Mouse (Mus musculus) T-helper 17 cell (primary cell): Measurements from ENCODE around the gene Gpr19.

ENCODE experiments used
- in situ Hi-C, 2 experiments: fragments of 300-600 bp; cut with MboI, MseI; formaldehyde crosslinking; loops; 1 replicate in 1 of 2; 2 replicates in 1 of 2; pipeline ENCODE4 v1.15.1; 2025; ENCODE audit warnings: high pct_unique_total_duplicates in 2 of 2

The Gpr19 gene

DNA sequence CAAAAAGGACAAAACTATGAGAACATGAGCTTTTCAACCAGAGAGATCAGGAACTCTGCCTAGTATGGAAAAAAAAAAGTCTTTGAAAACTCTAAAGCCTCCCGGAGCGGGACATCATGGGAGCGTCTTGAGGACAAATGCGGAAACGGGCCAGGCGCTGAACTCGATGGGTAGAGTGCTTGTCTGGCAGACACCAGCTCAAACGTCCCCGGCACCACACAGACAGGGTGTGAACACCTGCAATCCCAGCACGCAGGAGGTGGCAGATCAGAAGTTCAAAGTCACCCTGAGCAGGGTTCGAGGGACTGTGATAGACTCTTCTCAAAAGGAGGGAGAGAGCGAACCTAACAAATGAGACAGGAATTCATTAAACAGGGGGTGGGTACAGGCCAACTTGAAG is 37.0 kb downstream of the Gpr19 start:
- in situ Hi-C loops: no loop called here

- in situ Hi-C loops: no loop called here
These were observed 38.1 kb downstream of the Gpr19 start for GRCm38 (mm10) chr6:134860275-134860674.

GRCm38 (mm10) chr6:134859021-134859420 is 39.4 kb downstream of the Gpr19 start:
- in situ Hi-C loops: no loop called here

DNA sequence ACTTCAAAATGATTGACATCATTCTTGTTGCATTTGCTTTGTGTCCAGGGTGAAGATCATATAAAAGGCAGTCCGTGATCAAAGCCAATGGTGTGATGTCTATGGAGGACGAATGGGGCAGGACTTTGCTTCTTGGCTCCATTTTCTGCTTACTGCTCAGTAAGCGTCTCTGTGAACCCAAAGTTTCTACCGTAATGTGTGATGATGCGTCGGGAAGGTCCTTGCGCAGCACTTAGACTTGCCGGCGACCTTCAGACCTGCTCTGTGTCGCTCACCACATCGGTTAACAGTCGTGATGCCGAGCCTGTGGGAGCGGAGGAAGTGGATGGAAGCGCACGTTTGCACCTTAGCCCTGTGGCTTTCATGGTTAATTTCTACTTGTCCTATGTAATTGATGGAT is 42.5 kb downstream of the Gpr19 start:
- in situ Hi-C loops: no loop called here

DNA sequence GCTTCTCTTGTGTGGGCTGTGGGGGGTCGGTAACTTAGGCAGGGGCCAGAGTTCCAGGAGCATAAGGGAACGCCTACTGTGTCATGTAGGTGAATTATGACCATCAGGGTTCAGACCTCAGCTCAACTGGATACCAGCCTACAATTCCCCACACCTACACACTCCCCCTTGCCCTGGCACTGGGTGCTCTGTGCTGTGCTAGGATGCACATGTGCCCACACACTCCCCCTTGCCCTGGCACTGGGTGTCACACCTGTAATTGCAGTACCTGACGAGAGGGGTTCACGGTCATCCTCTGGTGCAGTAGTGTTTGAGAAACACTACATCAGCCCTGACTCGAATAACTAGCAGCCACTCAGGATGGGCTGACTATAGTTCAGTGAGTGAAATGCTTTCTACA is 43.6 kb downstream of the Gpr19 start:
- in situ Hi-C loops: no loop called here

DNA sequence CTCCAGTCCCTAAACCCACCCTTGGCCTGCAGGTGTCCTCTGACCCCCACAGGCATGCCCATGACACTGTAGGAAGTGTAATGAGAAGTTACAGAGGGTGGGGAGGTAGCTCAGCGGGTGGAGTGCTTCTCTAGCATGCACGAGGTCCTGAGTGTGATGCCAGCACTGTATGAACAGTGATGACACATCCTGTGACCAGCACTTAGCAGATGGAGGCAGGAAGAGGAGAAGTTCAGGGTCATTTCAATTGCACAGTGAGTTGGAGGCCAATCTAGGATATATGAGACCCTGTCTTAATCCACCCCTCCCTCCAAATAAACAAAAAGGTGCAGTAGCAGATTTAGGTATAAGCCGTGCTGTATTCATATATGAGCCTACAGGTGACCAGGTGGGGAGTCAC is 48.4 kb downstream of the Gpr19 start:
- in situ Hi-C loops: no loop called here

DNA sequence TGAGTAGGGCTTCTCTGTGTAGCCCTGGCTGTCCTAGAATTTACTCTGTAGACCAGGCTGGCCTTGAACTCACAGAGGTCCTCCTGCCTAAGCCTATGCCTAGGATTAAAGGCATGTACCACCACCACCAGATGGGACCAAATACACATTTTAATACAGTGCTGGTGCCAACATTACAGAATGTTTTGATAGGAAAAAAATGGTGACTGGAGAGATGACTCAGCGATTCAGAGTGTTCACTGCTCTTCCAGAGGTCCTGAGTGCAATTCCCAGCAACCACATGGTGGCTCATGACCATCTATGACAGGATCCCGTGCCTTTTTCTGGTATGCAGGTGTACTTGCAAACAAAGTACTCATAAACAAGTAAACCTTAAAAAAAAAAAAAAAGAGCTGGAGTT is 48.9 kb downstream of the Gpr19 start:
- in situ Hi-C loops: no loop called here

DNA sequence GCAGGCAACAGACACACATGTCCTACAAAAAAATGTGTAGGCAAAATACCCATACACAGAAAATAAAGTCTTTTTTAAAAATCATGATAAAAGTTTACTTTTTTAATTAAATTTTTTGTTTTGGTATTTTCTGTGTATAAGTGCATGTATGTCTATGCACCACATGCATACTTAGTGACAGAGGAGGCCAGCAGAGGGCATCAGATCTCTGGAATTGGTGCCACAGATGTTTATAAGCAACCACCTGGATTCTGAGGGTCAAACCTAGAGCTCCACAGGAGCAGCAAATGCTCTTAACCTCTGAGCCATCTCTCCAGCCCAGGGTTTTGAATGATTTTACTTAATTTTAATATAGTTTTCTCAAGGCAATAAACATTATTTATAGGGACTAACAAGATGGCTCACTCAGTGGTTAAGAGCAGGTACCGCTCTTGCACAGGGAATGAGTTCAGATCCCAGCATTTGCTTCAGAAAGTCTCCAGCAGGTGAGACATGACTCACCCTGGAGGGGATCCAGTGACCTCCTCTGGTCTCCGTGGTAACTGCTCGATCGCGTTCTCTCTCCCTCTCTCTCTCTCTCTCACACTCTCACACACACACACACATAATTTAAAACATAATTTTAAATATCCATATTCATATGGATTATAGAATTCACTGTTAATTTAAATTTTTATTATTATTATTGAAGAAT is 50.0 kb downstream of the Gpr19 start:
- in situ Hi-C loops: no loop called here

- in situ Hi-C loops: no loop called here
These were observed 50.8 kb downstream of the Gpr19 start for GRCm38 (mm10) chr6:134847550-134847949.

GRCm38 (mm10) chr6:134846308-134846707 is 52.1 kb downstream of the Gpr19 start:
- in situ Hi-C loops: no loop called here

GRCm38 (mm10) chr6:134845726-134846125 is 52.7 kb downstream of the Gpr19 start:
- in situ Hi-C loops: no loop called here

DNA sequence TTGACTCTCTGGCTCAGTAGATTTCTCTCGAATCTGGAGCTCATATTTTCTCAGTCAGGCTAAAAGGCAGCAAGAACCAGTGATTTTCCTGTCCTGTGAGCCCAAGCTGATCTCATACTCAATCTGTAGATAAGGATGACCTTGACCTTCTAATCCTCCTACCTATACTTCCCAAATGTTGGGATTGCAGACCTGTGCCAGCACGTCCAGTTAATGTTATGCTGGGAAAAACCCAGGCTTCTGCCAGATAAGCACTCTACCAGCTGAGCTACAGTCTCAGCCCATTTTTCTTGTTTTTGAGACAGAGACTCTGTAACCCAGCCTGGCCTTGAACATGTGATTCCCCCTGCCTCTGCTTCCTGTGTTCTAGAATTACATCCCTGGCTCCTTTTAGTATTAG is 58.0 kb downstream of the Gpr19 start:
- in situ Hi-C loops: no loop called here

DNA sequence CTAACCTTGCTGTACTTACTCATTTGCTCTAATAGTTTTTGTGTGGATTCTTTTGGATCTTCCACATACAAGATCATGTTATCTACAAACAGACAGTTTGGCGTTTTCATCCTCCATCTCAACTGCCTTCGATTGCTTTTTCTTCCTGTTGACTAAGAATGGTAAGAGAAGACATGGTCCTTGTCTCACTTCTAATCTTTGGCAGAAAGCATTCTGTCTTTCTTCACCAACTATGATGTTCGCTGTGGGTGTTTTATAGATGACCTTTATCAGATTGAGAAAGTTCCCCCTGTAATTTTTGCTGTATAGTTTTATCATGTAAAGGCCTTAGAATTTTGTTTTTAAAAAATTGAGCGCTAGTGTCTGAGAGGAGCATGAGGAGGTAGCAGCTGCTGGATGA is 60.3 kb downstream of the Gpr19 start:
- in situ Hi-C loops: no loop called here

- in situ Hi-C loops: no loop called here
These were observed 63.7 kb downstream of the Gpr19 start for GRCm38 (mm10) chr6:134834585-134835251.

DNA sequence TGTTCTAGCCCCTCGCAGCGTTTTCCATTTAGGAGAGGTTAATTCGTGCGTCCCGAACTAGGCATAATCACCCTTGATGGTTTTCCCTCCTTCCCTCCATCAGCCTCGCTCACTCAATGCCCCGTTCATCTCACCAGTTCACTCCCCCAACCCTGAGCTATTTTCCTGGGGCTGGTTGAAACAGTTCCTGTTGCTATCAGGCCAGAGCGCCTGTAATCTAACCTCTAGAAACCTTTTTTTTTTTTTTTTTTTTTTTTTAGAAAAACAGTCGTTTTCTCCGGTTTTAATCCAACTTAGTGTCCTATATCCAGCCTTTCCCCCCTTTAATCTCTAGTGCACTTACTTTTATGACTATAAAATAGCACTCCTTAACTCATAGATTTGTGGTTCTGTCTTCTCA is 67.6 kb downstream of the Gpr19 start:
- in situ Hi-C loops: no loop called here

DNA sequence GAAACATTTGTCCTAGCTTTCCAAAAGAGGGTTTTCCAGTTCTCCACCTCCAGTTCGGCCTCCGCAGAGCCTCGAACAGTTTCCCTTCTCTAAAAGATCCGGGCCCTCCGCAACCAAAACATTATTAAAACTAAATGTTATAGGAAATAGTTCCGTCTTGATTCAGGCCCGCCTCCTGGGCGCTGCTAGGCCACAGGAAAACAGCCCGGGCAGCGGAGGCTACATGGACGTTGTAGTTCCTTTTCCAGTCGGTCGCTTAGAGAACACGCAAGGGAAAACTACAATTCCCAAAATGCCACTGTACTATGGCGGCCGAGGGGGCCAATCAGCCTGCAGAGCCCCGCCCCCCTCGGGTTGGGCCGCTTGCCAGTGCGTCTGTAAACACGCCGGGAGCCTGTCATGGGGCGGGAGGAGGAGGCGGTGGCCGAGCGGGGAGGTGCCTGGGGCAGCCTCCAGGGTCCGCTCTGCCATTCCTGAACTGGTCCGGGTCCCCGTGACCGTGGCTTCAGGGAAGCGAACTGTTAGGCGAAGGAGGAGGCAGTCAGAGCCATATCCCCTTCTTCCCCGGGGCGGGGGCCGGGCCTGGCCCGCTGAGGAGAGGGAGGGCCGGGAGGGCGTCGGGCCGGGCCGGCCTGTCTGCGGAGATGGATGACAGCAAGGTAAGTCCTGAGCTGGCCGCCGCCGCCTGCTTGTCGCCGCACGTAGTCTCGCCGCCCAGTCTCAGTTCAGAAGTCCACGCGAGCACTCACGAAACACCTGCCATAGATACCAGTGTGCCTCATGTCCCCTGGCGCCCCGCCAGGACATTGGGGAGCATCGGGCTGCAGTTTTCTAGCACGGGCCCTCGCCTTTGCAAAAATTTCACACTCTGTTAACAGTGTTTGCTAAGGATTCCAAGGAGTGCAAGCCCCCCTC is 68.3 kb downstream of the Gpr19 start, which contains the start of gene Crebl2:
TSS of gene Crebl2 (plus strand) at position 369 of the 915 bp plus-strand sequence.
- in situ Hi-C loops: loop anchor here in 1 of 2 experiments (5.0 kb wide), 1 partner anchor 173 kb away; no protein-coding TSS in a partner anchor

DNA sequence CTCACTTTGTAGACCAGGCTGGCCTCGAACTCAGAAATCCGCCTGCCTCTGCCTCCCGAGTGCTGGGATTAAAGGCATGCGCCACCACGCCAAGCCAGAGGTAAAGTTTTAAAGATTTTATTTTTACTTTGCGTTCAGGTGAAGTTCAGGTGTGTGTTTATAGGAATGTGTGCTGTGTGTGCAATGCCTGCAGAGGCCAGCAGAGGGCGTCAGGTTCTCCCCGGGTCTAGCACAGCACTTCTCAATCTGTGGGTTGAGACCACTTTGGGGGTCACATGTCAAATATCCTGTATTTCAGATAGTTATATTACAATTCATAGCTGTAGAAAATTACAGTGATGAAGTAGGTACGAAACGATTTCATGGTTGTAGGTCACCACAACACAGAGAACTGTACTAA is 75.5 kb downstream of the Gpr19 start:
- in situ Hi-C loops: loop anchor here in 1 of 2 experiments (5.0 kb wide), 1 partner anchor 166 kb away; no protein-coding TSS in a partner anchor

DNA sequence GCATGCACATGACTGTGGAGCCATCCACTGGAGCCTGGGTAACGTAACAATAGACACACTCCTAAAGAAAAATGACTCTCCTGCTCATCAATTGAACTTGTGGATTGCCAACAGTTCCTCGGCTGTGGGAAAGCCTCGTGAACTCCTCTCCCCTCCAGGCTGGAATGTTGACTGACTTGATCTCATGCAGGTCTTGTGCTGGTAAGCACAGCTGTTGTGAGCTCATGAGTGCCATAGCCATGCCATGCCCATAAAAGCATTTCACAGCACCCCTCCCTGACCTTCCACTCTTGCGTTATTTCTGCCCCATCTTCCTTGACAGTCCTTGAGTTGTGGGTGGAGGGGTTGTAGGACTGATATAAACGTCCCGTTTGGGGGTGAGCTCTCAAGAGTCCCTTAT is 78.0 kb downstream of the Gpr19 start:
- in situ Hi-C loops: loop anchor here in 1 of 2 experiments (5.0 kb wide), 1 partner anchor 163 kb away; no protein-coding TSS in a partner anchor

DNA sequence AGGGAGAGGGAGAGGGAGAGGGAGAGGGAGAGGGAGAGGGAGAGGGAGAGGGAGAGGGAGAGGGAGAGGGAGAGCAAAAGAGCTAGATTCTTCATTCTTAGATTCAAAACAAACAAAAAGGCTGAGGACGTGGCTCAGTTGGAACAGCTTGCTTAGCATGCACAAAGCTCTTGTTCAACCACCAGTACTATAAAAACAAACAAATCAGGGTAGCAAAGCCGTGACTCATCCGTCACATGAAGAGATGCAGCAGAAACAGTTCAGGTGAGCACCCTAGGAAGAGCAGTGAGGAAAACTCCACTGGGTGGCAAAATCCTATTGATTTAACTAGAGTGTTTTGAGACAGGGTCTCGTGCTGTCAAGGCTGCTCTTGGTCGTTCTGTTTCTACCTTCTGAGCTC is 78.6 kb downstream of the Gpr19 start:
- in situ Hi-C loops: loop anchor here in 1 of 2 experiments (5.0 kb wide), 1 partner anchor 162 kb away; no protein-coding TSS in a partner anchor
